In the genomic region with DNA sequence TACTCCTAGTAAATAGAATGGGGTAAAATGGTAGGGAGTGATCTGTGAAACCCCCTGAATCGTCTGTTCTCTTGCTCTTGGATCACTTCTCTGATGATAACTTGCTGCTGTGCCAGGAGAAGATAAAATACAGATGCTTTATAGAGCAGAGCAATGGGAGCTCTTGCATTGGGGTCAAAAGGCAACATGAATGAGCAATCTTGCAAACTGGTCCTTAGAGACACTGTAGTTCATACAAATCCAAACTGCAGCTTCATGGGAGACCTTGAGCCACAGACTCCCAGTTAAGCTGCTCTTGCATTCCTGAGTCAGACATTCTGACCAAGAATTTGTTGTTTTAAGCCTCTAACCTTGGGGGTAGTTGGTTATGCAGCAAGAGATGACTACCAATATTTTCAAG, we compare ENCODE assay signal across 19 mouse cellular contexts.
"Had no signal": no experiment of that assay in that cellular context is flagged by ENCODE, and none has a peak within 500 bp of the region (broad histone marks: within the 10 kb centered on the region; RNA-seq: fewer than 3 reads in every experiment).

No protein-coding gene starts in this region.

- H3K9me3 ChIP-seq: liver, embryonic 13.5 days; liver, embryonic 15.5 days; lung, embryonic 15.5 days; megakaryocyte, embryonic 14.5 days; midbrain, embryonic 13.5 days; midbrain, embryonic 15.5 days; neural tube, embryonic 12.5 days had no signal

- DNase-seq: liver, embryonic 13.5 days; liver, postnatal 0 days; lung, adult 2 months; lung, postnatal 14 days; lung, postnatal 36 days; right cerebral cortex, postnatal 25 days; right cerebral cortex, postnatal 4 days; thymus, adult 2 months; thymus, postnatal 14 days; thymus, postnatal 36 days had no signal

- H3K27me3 ChIP-seq: lung, embryonic 15.5 days; megakaryocyte, embryonic 14.5 days; midbrain, embryonic 13.5 days; midbrain, embryonic 15.5 days; neural tube, embryonic 12.5 days had no signal

- H3K9ac ChIP-seq: liver, embryonic 13.5 days; liver, embryonic 15.5 days; liver, postnatal 0 days; lung, embryonic 15.5 days; midbrain, embryonic 13.5 days; midbrain, embryonic 15.5 days; neural tube, embryonic 12.5 days had no signal

- H3K4me3 ChIP-seq: liver, embryonic 13.5 days; liver, embryonic 15.5 days; lung, embryonic 15.5 days; megakaryocyte, embryonic 14.5 days; midbrain, embryonic 13.5 days; midbrain, embryonic 15.5 days; neural tube, embryonic 12.5 days had no signal

- H3K36me3 ChIP-seq: liver, embryonic 13.5 days; liver, embryonic 15.5 days; lung, embryonic 15.5 days; midbrain, embryonic 13.5 days; midbrain, embryonic 15.5 days; neural tube, embryonic 12.5 days had no signal

- H3K4me2 ChIP-seq: liver, embryonic 13.5 days; liver, embryonic 15.5 days; lung, embryonic 15.5 days; midbrain, embryonic 11.5 days; midbrain, embryonic 13.5 days; midbrain, embryonic 15.5 days; neural tube, embryonic 12.5 days had no signal

- H3K4me1 ChIP-seq: liver, embryonic 13.5 days; liver, embryonic 15.5 days; lung, embryonic 15.5 days; megakaryocyte, embryonic 14.5 days; midbrain, embryonic 13.5 days; midbrain, embryonic 15.5 days; neural tube, embryonic 12.5 days had no signal

- ATAC-seq: liver, postnatal 0 days; lung, postnatal 0 days; midbrain, embryonic 13.5 days; midbrain, embryonic 15.5 days had no signal

- H3K27ac ChIP-seq: liver, embryonic 13.5 days; liver, embryonic 15.5 days; lung, embryonic 15.5 days; macrophage; midbrain, embryonic 13.5 days; midbrain, embryonic 15.5 days; neural tube, embryonic 12.5 days had no signal
